Mouse (Mus musculus) cerebellum, postnatal 4 days (tissue): ENCODE data around the gene Entpd7.
A peak's percentile ranks its signal among the peaks of the same experiment; 100 is the strongest.

Experiments
- DNase-seq, 2 experiments: peaks; one replicate each; pipeline ENCODE4 v3.0.0; 2022; ENCODE audit warnings: low spot score in 2 of 2, mixed read lengths in 1 of 2

The Entpd7 gene

DNA sequence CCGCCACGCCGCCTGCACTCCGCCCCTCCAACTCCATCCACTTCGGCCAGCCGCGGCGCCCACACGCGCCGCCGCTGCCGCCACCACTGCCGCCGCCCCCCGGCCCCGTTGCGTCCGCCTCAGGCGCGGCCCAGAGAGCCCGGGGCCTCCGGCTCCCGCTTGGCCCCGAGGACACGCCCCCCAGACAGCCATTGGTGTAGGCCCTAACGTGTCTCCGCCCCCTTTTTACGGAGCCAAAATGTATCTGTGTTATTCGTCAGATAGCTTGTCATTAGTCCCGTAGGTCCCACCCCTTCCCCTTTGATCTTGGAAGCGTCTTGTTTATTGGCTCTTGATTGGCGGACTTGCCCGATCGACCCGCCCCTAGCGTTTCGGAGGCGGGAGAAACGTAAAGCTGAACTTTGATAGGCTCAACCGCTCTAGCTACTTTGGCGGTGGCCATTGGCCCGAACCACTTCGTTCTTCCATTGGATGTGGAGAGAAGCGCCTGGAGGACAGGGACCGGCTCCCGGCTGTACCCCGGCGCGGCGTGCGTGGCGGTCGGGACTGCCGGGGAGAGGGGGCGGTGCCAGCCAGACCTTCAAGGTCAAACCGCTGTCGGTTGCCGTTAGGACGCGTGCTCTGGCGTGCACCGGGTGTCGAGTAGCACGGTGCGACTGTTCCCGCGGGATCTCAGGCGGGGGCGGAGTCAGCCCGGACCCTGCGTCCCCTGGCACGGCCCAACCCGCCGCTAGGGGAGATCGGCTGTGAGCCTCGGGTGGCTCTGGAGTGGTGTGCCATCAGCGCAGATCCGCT is 14.5 kb upstream of the Entpd7 start, which contains the start of gene Slc25a28:
TSS of gene Slc25a28 (minus strand) at position 152 of the 795 bp plus-strand sequence.
- peak; percentile 90 to 97 for DNase-seq

DNA sequence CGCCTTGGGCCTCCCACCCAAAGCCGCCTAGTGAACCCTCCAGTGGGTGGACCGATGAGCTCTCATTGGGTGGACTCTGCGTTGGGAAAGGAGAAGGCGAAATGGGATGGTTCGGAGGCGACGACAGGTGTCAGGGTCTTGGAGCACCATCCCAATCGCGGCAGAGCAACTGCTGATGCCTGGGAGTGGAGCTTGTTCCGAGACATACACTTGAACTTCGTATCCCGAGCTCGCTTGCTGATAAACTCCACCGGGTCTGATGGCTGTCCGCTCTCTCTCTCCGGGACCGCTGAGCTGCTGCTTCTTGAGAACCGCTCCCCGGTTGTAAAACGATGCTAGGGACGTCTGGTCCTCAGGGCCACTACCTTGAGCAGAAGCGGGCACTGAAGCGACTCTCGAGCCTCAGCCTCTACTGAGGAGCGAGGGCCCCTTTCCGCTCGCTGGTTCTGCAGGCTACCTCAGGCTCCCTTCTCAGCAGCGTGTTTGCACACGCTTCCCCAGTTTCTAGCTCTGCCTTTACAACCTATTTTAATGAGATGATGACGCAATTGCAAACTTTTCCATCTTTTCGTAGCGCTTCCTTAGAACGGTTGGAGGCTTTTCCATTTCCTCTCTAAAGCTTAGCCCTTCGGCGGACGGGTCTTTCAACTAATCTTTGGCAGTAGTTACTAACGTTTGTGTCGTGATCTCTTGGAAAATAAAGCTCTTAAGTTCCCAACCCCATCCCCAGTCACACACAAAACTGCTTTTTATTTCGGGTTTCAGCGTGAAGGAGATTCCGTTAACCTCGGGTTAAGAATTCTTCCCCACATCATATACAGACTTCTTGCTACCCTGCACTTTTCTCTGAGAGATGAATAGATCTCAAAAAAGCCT is 13.7 kb upstream of the Entpd7 start:
- peak in 1 of 2 experiments; percentile 20 for DNase-seq

DNA sequence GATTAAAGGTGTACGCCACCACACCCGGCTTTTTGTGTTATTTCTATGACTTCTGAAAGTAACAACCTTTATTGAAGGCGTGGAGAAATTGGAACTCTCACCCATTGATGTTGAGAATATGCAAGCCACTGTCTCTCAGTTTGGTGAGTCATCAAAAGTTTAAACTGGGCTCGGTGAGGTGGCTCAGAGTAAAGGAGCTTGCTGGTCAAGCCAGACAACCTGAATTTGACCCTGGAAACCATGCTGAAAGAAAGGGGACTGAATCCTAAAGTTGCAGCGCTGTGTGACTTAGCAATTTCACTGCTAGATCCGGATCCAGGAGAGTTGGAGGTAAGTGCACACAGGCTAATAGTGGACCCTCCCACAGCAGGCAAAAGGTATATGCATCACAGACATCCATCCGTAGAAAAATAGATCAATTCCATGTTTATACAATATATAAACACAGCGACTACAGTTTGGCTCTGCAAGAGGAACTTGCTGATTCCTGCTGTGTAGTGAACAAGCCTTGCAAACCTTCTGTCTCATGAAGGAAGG is 10.9 kb upstream of the Entpd7 start:
- no peak for DNase-seq

DNA sequence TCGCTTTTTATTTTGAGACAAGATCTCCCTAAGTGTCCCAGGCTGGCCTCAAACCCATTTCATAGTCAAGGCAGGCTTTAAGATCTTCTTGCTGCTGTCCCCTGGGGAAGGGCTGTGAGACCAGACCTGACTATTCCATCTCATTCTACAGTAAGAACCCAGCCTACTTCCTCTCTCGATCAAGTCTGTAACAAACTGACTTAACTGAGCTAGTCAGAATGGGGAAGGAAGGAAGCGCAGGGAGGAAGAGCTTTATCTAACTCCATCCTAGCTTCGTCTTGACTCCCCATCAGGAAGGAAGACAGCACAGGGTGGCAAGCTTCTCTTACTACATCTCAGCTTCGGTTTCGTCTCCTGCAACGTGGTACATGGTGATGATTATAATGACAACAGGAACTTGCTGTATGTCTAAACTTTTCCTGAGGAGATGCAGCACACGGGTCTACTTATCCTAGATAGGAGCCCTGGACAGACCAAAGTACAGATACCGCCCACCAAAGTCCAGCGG is 9.9 kb upstream of the Entpd7 start:
- no peak for DNase-seq

DNA sequence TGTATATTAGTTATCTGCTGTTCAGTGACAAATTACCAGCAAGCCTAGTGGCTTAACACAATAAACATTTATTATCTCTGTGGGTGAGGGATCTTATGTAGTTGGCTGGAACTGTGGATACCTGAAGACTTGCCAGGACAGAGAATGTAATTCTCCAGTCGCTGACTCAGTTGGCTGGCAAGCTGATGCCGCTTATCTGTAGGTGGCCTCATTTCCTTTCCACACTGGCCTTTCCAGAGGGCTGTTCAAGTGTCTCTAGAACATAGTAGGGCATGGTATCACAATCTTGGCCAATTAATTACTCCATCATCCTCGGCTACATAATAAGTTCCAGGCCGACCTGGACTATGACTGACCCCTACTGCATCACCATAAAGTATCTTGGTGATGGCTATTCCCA is 7.9 kb upstream of the Entpd7 start:
- DNase-seq, result no peak

DNA sequence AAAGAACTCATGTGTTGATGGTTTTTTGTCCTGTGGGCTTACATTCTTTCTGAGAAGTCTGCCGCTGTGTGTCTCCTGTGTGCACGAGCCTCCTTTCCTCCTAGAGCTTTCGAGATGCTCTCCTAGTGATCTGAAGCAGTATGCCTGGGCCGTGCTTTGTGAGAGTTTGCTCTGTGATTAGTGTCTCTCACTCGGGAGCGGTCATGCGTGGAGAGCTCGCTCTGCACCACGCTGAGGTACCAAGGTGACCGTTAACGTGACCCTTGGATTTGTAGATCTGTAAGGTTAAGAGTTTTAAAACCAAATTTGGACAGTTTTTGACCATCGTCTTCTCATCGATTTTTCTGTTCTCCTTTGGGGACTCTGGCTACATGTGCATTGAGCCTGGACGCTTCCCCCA is 3.3 kb downstream of the Entpd7 start:
- no peak for DNase-seq

DNA sequence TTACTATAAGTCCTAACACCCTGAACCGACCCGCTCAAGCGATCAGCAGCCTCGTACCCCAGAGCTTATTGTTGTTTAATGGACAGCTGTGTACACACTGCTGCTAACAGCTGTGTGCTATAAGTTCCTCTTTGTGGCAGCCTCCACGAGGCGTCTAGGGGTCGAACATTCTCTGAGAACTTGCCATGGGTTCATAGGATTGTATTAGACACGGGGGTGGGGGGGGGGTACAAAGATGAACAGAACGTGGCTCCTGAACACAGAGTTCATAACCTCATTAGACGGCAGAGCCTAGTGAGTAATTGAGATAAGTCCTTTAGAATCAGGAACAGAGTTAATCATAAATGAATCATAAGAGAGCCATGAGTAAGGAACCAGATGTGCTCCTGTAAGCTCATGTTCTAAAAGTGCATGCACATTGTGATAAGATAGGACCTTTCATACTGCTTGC is 6.1 kb downstream of the Entpd7 start:
- no peak for DNase-seq

DNA sequence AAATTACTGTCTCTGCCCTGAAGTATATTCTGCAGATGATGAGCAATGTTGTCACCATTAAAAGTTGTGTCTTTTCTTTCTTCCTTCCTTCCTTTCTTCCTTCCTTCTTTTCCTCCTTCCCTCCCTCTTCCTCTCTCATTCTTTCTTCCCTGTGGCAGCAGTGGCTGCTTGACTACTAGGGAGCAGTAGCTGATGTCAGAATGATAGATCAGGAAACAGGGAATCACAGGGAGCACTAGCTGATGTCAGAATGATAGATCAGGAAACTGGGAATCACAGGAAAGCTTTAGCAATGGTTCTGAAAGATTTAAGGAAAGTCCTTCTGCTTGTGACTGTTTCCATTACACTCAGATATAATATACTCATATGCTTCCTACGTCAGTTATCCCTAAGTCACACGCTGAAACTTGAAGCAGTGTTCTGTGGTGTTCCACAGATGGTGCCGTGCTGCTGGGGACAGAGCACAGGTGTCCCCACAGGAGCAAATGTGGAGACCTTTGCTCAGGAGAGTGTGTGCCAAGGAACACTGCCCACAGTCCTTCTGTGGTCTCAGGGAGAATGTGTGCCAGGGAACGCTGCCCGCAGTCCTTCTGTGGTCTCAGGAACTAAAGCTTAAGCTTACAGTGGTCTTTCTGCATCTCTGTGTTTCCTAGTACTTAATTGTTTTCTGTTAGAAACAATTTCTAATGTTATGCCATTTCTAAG is 8.3 kb downstream of the Entpd7 start:
- no peak for DNase-seq

DNA sequence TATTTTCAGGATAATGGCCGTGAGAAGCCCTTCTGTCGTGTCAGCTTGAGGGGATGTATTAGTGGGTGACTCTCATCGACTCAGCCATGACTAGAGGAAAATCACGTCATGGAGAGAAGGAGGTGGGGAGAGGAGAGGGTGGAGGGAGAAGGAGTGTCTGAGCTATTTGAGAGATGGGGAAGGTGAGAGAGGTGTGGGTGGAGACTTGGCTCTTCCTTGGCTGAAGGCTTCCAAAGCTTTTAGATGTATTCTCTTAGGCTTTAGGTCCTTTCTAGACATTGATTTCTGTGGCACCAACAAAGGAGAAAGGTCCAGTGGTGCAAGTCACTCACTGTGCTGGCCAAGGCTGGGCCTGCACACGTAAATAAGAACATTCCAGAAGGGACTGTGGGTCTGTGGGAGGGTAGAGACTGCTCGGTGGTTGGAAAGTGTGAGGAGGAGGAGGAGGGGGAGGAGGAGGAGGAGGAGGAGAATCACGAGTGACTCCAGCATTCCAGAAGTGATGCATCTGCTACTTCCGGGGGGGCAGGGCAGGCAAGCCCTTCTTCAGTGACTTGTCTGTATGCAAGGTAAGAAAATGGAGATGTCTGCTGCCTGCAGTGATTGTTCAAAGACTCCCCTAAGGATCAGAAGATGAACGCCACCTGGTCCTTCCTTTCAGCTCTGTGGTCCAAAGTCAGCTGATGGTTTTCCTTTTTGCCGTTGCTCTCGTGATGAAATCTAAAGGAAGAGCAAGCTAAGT is 9.7 kb downstream of the Entpd7 start:
- no peak for DNase-seq

DNA sequence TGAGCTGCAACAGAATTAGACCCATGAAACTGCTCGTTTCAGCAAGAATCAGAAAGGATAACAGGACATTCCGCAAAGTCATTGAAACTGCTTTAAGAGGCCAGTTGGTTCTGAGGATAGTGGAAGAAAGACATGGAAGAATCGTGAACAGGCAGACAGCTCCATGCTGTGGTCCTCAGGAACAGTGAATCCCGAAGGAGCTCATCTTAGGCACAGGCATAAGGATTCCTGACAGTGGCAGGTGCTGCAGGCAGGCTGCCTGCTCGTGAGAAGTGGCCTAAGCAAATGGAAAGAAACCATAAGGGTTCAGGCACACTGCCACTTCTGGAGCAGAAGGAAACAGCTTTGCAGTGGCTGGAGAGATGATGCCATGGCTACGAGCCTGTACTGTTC is 10.3 kb downstream of the Entpd7 start:
- DNase-seq, result no peak

DNA sequence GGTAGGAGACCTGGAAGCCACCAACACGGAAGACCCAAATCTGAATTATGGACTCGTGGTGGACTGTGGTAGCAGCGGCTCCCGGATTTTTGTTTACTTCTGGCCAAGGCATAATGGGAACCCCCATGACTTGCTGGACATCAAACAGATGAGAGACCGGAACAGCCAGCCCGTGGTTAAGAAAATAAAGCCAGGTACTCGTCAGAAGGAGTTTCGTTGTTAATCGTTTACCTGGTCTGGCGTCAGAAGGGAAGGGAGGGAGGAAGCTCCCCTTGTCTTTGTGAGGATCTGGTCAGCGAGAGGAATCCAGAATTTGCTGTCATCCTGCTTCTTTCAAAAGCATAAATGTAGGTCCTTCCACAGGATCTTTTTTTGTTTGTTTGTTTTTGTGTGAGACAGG is 14.7 kb downstream of the Entpd7 start:
- DNase-seq, result no peak

DNA sequence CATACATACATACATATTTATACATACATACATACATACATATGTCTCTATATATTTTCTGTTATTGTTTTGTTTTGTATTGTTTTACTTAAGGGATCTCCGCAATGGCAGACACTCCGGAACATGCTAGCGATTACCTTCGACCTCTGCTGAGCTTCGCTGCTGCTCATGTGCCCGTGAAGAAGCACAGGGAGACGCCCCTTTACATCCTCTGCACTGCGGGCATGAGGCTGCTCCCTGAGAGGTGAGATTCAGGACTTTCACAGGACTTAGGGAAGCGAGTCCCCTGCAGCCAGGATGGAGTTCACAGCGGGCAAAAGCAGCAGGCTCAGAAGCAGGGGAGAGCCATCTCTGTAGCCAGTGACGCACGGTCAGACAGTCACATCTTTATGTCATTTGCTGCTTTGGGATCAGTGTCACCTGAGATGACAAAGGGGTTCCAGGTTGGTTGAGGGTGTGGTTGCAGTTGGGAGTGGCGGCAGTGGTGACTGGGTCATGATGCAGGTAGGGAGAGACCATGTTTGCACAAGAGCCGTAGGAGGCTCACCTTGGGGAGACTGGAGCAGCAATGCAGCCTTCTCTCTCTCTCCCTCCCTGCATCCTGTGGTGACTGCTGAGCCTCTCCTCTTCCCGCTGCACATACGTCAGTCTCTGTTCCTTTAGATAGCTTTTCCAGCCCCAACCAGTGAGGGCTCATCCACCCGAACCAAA is 15.5 kb downstream of the Entpd7 start:
- DNase-seq, result no peak

DNA sequence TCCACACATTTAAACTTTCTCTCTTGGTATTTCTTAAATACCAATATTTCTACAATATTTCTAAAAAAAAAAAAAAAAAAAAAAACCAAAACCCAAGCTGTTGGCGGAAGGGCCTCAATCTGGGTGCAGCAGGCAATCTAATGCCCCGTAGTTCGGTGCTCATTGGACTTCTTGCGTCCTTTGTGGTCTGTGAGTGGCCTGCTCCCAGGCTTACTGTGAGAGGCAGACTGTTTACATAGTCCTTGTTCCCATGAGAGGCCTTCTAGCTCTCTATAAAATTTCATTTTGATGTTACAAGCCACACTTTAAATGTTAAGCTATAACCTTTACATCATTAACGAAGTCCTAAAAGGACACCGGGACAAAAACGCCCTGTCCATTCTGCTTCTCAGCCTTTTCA is 18.7 kb downstream of the Entpd7 start:
- no peak for DNase-seq

DNA sequence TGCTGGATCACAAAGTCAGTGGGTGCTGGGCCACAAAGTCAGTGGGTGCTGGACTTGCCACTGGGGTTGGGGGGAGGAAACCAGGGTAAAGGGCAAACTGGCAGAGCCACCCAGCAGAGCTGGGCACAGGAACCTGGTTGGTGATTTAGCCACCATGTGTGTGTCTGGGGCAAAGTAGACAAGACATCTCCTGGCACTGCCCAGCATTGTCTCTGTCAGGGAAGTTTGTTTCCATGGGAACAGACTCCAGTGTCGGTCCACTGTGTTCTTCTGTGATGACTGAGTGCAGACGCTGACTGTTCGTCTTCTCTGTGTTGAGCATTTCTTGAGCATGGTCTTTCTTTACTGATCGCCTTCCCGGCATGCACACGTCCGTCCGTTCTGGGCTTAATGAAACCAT is 19.8 kb downstream of the Entpd7 start:
- no peak for DNase-seq

DNA sequence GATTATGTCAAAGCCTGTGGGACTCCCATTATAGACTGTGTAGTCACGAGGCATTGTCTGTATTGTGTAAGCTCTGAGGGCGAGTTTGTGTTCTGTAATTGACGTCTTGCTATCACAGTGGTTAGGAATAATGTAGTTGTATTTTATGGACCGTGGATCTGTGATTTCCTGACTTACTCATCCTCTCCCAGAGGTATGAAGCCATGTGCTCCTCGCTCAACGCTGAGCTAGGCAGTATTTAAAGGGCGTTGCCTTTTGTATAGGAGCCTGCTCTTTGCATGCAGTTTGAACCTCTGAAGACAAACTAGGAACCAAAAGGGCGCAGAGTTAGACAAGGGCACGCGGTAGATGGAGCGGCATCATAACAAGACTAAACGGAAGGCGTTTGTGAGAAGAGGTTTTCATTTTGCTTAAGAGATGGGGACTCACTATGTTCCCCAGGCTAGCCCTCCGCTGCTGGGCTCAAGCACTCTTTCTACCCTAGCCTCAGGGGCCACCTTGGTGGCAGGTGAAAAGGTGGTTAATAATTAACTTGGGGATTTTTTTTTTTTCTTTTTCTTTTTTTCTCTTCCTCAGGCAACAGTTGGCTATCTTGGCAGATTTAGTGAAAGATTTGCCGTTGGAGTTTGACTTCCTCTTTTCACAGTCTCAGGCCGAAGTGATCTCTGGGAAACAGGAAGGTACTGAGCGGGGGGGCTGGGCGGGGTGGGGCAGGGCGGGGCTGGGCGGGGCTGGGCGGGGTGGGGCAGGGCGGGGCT is 21.9 kb downstream of the Entpd7 start:
- DNase-seq, result no peak

DNA sequence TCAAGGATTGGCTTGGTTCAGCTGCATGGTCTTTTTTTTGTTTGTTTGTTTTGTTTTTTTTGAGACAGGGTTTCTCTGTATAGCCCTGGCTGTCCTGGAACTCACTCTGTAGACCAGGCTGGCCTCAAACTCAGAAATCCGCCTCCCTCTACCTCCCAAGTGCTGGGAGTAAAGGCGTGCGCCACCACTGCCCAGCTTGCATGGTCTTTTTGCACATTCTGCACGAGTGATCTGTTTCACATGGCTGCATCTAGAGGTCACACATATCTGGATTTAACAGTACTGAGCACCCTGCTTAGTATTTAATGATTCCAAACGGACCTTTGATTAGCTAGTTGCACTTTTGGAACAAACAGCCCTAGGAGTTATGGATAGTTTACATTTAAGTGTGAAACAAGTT is 22.5 kb downstream of the Entpd7 start:
- DNase-seq, result no peak

DNA sequence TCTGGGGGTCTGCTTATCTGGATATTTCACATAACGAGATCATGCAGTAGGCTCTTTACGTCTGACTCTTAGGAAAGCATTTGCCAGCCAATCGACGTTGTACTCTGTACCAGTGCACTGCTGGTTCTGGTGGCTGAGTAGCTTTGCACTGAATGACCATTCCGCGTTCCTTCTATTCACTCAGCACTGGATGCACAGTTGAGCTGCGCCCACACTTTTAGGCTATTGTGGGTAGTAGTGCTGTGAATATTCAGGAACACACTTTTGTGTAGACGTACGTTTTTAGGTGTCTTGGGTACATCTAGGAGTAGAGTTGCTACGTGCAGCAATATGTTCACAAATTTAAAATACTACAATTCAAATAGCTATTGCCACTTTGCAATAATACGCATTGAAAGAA is 30.6 kb downstream of the Entpd7 start:
- no peak for DNase-seq

DNA sequence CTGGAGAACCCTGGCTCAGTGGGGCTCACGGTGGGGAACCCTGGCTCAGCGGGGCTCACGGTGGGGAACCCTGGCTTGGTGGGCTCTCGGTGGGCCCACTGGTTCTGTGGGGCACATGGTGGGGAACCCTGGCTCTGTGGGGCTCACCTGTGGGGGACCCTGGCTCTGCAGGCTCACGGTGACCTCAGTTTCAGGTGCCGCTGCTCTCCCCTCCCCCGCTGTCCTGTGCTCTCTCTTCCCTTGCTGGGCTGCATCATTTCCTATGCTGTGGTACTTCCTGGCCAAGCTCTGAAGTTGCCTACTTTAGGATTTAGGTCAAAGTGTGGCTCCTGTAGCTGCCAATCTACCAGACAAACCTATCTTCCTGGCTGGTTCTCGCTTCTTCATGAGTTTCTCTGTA is 33.4 kb downstream of the Entpd7 start:
- no peak for DNase-seq

DNA sequence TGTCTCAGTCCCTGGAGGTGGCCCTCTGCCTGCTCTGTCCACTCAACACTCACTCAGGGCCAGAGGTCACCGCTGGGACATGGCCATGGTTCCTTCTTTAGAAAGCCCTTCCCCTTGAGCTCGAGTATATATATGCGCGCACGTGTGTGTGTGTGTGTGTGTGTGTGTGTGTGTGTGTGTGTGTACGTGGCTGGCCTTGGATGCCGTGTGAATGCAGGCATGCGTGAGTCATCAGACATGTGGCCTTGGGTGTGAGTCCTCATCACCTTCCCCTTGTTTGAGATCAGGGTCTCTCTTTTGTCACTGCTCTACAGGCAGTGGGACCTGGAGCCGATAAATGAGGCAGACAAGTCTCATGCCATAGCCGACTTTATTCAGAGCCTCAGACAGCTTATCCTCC is 34.0 kb downstream of the Entpd7 start:
- no peak for DNase-seq

DNA sequence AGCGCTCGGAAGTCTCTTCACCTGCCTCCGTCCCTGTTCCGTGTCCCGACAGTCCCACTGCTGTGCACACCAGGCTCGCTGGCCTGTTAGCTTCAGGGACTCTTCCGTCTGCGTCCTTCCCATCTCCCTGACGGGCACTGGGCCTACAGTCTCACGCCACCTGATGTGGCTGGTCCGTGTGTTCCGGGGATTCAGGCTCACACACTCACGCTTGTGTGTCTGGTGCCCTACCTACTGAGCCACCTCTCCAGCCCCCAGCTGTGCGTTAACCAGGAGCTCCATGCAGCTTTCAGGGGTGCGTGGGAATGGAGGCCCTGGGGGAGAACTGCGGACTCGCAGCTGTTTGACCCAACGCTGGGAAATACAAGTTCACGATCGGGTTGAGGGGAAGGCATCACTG is 34.7 kb downstream of the Entpd7 start:
- no peak for DNase-seq
